Mouse (Mus musculus): Measurements from ENCODE around the gene Ppara. TPM values are rescaled to one million over a fixed set of nuclear protein-coding genes. Genes with fewer than 3 reads are reported as not detected.
A peak's percentile ranks its signal among the peaks of the same experiment; 100 is the strongest.

Ppara gene
- polyA plus RNA-seq, 1 experiment: 0.25 TPM

DNA sequence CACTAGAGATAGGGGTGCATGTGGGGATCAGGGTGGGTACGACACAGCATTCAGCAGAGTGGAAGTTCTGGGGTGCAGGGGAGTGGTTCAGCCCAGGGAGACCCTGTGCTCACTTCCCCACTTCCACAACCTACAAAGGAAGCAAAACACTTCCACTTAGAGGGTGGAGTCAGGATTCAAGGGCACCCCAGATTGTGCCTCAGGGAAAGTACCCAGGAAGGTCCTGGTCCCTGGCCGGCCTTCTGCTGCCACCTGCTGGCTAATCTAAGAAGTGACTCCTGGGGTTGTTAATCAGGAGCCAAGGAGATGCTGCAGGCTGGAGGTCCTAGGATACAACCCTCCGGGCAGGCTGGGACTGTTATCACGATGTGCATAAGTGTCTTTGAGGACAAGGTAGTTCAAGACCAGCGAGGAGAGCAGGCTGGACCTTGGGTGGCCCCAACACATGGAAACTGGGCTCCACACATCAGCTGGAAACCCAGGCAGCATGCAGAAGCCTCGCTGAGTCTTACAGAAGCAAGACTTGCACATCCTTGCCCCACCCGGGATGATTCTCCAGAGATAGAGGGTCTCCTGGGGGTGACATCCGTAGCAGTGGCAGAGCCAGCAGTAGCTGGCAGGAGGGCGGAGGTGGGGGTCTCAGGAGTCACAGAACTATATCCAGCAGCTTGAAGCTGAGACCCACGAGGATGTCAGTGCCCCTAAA, 25.4 kb upstream of the Ppara start:
- no peak overlapping the region for H3K4me3 ChIP-seq (ENCODE audit: insufficient read depth, low read length)
- TF ChIP-seq CTCF (IDR thresholded peaks at IDR 0.05; ENCODE audit: borderline replicate concordance, insufficient read depth, low read length) (peak; percentile 60; the same call in 1 of the 2 replicates), POLR2A (IDR thresholded peaks at IDR 0.05; ENCODE audit: low read depth, low read length) (peak; percentile 3; the same call in 1 of the 2 replicates)
- H3K27ac ChIP-seq (ENCODE audit: insufficient read depth, low read length): no peak overlapping the region
- H3K4me1 ChIP-seq (ENCODE audit: control insufficient read depth, insufficient read depth, low read length): no peaks in the 10 kb centered on the region

DNA sequence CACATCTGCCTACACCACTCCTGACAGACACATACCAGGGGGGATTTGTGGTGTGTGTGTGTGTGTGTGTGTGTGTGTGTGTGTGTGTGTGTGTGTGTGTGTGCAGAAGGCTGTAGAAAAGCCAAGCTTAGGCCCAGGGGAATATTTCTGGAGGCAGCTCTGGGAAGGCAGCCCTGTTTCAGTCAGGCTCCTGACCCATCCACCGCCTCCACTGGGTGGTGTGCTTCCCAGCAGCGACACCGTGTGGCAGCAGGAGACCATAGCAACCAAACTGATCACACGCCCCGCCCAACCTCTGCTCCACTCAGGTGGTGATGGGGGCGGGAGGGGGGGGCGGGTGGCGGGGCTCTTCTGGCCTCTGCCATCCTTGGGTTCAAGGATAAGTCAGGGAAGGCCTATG, 24.6 kb upstream of the Ppara start:
- H3K27ac ChIP-seq (ENCODE audit: insufficient read depth, low read length): no peak overlapping the region
- TF ChIP-seq CTCF (IDR thresholded peaks at IDR 0.05; ENCODE audit: borderline replicate concordance, insufficient read depth, low read length) (peak; percentile 99), POLR2A (IDR thresholded peaks at IDR 0.05; ENCODE audit: low read depth, low read length) (no peak)
- no peak overlapping the region for H3K4me3 ChIP-seq (ENCODE audit: insufficient read depth, low read length)
- H3K4me1 ChIP-seq (ENCODE audit: control insufficient read depth, insufficient read depth, low read length): no peaks in the 10 kb centered on the region

DNA sequence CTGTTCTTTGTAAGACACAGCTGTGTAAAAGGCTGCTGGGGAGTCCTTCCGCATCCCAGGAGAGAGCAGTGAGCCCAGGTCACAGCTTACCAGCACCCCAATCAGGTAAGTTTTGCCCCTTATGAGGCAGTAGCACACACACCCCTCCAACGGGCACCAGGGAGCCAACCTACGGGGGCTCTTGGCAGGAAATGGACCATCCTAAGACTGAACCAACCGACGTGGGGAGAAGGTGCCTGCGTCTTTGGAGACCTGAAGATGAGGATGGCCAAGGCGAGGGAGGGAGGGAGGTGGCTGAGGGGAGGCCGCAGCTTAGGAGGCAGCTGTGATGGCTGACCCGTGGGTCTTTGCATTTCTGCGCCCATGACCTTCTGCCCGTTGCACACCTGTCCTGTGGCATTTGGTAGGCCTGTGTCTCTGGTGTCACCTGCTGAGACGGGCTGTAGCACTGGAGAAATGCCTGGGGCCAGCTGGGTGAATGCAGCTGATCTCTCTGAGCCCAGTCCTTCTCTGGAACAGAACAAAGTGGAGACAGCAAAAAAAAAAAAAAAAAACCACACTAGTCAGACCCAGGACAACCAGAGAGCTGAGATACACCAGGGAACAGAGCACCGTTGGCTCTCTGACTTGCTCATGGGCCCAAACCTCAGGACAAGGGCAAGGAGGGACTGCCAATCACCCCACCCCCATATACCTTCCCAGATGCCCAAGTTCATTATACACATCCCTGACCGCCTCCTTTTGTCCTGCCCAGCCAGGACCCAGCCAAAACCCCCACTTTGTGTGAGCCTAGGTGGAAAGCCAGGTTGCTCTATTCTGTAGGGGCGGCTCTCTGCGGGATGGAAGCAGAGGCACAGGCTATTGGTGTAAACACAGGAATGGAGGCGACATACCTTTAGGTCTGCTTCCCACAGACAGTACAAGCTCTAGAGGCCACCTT, 23.9 kb upstream of the Ppara start:
- H3K27ac ChIP-seq (ENCODE audit: insufficient read depth, low read length): no peak overlapping the region
- no peak overlapping the region for H3K4me3 ChIP-seq (ENCODE audit: insufficient read depth, low read length)
- H3K4me1 ChIP-seq (ENCODE audit: control insufficient read depth, insufficient read depth, low read length): no peaks in the 10 kb centered on the region
- no peak for TF ChIP-seq CTCF (IDR thresholded peaks at IDR 0.05; ENCODE audit: borderline replicate concordance, insufficient read depth, low read length)
- no peak for TF ChIP-seq POLR2A (IDR thresholded peaks at IDR 0.05; ENCODE audit: low read depth, low read length)

DNA sequence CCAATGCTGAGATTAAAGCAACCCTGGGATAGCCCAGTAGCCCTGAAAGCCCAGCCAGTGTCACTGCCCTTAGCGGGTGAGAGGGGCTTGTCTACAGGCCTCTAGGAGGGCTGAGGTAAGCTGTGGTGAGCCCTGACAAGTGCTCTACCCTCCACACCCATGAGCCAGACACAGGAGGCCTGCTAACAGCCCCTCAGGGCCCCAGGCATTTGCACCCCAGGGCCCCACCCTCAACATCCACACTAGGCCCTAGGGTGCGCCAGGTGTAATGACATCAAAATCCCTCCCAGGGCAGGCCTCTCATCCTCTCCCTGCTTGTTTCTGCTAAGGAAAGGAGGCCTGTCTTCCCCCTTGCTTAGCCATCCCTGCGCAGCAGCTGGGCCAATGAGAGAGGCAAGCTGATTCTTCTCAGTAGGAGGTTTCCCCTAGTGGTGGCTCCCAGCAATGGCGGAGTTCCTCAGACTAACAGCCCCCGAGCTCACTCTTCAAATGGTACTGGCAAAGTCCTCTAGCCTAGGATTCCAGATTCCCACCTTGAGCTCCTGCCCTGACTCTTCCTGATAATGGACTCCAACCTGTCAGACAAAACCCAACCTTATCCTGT, 22.1 kb upstream of the Ppara start:
- Histone ChIP-seq H3K27ac (ENCODE audit: insufficient read depth, low read length) (no peak overlapping the region), H3K4me3 (ENCODE audit: insufficient read depth, low read length) (no peak overlapping the region), H3K4me1 (ENCODE audit: control insufficient read depth, insufficient read depth, low read length) (no peaks in the 10 kb centered on the region)
- TF ChIP-seq CTCF (IDR thresholded peaks at IDR 0.05; ENCODE audit: borderline replicate concordance, insufficient read depth, low read length): peak; percentile 25; the same call in 1 of the 2 replicates
- no peak for TF ChIP-seq POLR2A (IDR thresholded peaks at IDR 0.05; ENCODE audit: low read depth, low read length)

DNA sequence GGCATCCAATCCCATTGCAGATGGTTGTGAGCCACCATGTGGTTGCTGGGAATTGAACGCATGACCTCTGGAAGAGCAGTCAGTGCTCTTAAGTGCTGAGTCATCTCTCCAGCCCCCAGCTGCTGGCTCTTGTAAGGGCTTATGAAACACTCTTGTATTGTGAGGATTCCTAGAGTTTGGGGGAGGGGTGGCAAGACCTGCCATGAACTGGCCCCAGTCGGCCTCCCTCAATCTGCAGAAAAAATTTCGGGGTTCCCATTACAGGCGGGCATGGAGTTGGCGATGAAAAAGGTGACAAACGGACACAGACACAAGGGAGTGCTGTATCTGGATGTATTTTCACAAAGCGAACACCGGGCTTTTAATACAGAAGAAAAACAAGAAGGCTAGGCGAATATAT, 21.4 kb upstream of the Ppara start:
- H3K4me1 ChIP-seq (ENCODE audit: control insufficient read depth, insufficient read depth, low read length): no peaks in the 10 kb centered on the region
- H3K27ac ChIP-seq (ENCODE audit: insufficient read depth, low read length): no peak overlapping the region
- no peak overlapping the region for H3K4me3 ChIP-seq (ENCODE audit: insufficient read depth, low read length)
- no peak for TF ChIP-seq CTCF (IDR thresholded peaks at IDR 0.05; ENCODE audit: borderline replicate concordance, insufficient read depth, low read length)

DNA sequence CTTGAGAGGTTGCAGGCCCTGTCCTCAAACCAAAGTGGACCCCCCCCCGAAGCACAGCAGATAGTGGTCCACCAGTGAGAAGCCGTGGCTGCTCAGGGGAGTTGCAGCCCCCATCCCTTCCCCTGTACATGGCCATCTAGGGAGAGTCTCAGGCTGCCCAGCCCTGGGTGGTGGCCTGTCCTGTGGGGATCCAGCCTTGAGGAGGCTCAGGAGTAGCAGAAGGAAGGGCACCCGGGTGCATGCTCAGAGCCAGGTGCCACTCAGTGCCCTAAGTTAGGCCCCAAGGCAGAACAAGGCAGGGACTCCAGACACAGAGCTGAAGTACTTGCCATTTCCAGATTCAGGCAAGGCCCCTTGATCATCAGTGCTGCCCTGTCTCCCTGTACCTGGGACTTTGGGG, 19.7 kb upstream of the Ppara start:
- Histone ChIP-seq H3K4me1 (ENCODE audit: control insufficient read depth, insufficient read depth, low read length) (no peaks in the 10 kb centered on the region), H3K27ac (ENCODE audit: insufficient read depth, low read length) (no peak overlapping the region), H3K4me3 (ENCODE audit: insufficient read depth, low read length) (no peak overlapping the region)
- TF ChIP-seq CTCF (IDR thresholded peaks at IDR 0.05; ENCODE audit: borderline replicate concordance, insufficient read depth, low read length) (no peak), POLR2A (IDR thresholded peaks at IDR 0.05; ENCODE audit: low read depth, low read length) (no peak)

DNA sequence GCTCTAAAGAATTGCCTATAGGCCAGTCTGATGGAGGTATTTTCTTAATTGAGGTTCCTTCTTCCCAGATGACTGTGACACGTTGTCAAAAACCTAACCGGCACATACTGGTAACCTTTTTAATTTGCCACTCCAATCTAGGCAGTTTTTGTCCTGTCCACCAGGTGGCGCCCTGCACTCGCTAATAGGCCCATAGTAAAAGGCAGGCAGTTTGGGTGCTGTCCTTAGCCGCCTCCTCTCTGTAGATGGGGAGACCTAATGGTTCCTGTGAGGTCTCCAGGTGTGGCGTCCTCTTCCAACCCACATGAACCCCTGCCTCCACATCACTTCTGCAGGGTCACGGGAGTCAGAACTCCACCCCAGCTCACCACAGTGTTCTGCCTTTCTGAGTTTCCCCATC, 18.7 kb upstream of the Ppara start:
- H3K27ac ChIP-seq (ENCODE audit: insufficient read depth, low read length): no peak overlapping the region
- H3K4me3 ChIP-seq (ENCODE audit: insufficient read depth, low read length): no peak overlapping the region
- no peak for TF ChIP-seq POLR2A (IDR thresholded peaks at IDR 0.05; ENCODE audit: low read depth, low read length)
- TF ChIP-seq CTCF (IDR thresholded peaks at IDR 0.05; ENCODE audit: borderline replicate concordance, insufficient read depth, low read length): peak; percentile 92
- no peaks in the 10 kb centered on the region for H3K4me1 ChIP-seq (ENCODE audit: control insufficient read depth, insufficient read depth, low read length)

DNA sequence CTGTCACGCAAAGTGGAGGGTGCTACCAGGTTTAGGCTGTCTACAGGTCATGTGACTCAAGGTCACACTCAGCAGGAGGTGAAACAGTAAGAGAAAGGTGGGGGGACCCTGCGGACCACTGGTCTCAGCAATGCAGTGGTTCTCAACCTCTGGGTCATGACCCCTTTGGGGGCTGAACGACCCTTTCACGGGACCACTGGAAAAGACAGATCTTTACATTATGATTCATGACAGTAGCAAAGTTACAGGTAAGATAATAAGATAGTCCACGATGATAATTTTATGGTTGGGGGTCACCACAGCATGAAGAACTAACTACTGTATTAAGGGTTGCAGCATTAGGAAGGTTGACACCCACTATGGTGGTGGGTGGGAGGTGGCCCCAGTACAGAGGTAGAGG, 18.2 kb upstream of the Ppara start:
- TF ChIP-seq CTCF (IDR thresholded peaks at IDR 0.05; ENCODE audit: borderline replicate concordance, insufficient read depth, low read length): no peak
- TF ChIP-seq POLR2A (IDR thresholded peaks at IDR 0.05; ENCODE audit: low read depth, low read length): no peak

DNA sequence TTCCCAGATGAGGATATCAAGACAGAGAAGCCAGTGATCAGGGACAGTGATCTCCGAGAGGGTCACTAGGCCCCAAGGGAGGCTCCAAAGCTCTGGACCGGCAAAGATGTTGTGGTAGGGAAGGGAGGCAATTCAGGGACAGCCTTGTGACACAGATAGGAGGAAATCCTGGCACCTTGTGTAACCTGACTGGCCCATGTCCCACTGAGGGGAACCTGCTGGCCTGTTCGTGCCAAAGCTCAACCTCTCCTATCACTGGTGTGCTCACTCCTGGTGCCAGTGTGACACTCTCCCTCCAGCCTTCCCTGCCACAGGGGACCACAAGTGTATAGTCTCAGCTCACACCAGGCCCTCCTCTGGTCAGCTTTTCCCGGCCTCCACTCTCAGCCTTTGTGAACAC, 17.8 kb upstream of the Ppara start:
- no peaks in the 10 kb centered on the region for H3K4me1 ChIP-seq (ENCODE audit: control insufficient read depth, insufficient read depth, low read length)
- no peak overlapping the region for H3K27ac ChIP-seq (ENCODE audit: insufficient read depth, low read length)
- no peak for TF ChIP-seq POLR2A (IDR thresholded peaks at IDR 0.05; ENCODE audit: low read depth, low read length)
- no peak for TF ChIP-seq CTCF (IDR thresholded peaks at IDR 0.05; ENCODE audit: borderline replicate concordance, insufficient read depth, low read length)
- no peak overlapping the region for H3K4me3 ChIP-seq (ENCODE audit: insufficient read depth, low read length)

More for the DNA sequence above, 18.2 kb upstream of the Ppara start:
- Histone ChIP-seq H3K27ac (ENCODE audit: insufficient read depth, low read length) (no peak overlapping the region), H3K4me3 (ENCODE audit: insufficient read depth, low read length) (no peak overlapping the region), H3K4me1 (ENCODE audit: control insufficient read depth, insufficient read depth, low read length) (no peaks in the 10 kb centered on the region)
